Mouse (Mus musculus) thymus, postnatal 0 days (tissue): ENCODE data around the gene Ush1g. TPM values are rescaled to one million over a fixed set of nuclear protein-coding genes. Genes with fewer than 3 reads are reported as not detected.
A peak's percentile ranks its signal among the peaks of the same experiment; 100 is the strongest.

ENCODE experiments used
- DNase-seq: peaks from one replicate; pipeline ENCODE4 v3.0.0-alpha.2; 2015; ENCODE audit warnings: low spot score
- polyA plus RNA-seq: library from polyadenylated mRNA; unstranded; fragments of >200 nt; fragmentation: Nextera tagmentation; extraction: Ambion mirVana; gene quantifications from 2 replicates; pipeline ENCODE4 v1.2.1, GENCODE M21; 2015

Gene Ush1g
- polyA plus RNA-seq: not detected in 2 replicates

DNA sequence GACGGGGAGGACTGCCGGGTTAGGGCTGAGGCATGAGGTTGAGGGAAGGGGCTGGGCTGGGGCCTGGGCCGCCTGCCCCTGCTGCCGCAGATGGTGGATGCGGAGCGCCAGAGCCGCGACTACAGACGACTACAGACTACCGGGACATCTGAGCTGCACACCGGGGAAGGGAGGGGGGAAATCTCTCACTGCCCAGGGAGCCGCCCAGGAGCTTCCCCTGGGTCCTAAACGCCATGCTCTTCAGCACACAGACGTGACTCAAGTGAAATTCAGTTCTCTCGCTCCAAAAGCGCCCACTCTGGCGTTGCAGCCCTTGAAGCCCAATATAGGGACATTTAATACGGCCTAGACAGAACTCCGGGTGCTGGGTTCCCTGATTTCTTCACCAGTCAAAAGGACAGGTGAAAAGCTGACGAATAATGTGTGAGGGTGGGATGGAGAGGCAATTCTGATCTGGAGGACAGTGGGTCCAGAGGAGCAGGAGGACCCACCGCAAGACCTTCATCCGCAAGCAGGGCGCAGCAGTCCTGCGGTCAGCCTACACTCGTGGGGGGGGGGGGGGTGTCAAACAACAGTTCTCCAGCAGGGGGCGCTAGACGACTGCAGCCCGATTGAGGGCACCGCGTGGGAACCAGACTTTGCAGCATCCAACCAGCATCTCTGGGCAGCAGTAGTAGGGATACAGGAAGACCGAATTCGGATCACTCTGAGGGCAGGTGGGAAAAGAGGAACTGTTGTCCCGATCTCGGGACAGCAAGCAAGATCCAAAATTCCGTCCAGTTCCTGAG is at the start of gene Ush1g:
Gene Ush1g (minus strand): TSS at position 136 of the 788 bp plus-strand sequence.
- peak; percentile 67 for DNase-seq

DNA sequence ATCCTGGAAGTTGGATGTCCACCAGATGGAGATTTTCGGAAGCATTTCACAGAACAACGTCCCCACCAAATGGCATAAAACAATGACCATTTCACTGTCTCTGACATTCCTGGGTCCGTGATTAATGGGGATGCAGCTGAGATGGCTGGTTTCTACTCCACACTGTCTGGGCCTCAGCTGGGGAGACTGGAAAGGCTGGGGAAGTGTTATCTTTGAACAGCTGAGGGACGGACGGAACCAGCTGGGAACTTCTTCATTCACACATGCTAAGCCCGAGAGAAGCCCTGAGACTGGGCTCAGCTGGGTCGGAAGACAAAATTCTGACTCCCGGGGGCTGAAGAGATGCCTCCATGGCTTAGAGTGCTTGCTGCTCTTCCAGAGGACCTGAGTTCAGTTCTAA is 49.5 kb upstream of the Ush1g start:
- DNase-seq: no peak

DNA sequence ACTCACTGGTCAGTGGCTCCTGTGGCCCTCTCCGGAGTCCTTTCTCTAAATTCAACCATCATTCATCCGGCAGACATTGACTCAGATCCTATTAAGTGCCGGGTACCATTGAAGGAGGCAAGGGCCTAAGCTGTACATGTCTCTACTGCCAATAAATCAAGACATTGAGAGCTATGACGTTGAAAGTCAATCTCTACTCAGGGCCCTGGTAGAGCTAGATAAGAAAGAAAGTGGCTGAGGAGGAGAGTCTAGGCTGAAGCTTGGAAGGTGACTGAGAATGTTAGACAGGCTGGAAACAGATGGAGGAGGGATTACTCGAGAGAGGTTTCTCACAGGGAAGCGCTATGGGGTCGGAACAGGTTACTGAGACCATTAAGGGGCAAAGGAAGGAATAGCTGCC is 48.5 kb upstream of the Ush1g start:
- DNase-seq: no peak

DNA sequence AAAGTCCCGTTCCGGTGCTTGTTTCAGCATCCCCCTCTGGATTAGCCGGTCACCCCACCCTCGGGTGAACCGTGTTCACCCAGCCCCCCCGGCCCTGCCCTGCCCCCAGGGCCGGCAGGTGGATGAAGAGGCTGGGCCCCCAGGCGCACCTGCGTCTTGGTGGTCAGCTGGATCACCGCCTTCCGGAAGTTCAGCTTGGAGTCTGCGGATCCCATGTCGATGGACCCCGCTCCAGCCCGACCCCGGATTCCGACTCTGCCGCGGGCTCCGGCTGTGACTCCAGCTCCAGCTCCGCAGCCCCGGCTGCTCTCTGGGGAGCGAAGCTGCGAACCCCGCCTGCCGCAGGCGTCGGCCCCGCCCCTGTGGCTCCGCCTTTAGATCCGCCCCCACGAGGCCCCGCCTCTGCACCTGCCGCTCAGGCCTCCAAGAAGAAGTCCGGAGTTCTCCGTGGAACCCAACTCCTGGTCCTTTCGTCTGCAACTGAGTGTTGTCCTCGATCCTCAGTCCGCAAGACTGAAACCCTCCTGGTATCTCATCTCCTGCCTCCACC is 45.6 kb upstream of the Ush1g start, which contains the start of gene Hid1:
Gene Hid1 (minus strand): TSS at position 362 of the 550 bp plus-strand sequence.
- peak; percentile 86 for DNase-seq

DNA sequence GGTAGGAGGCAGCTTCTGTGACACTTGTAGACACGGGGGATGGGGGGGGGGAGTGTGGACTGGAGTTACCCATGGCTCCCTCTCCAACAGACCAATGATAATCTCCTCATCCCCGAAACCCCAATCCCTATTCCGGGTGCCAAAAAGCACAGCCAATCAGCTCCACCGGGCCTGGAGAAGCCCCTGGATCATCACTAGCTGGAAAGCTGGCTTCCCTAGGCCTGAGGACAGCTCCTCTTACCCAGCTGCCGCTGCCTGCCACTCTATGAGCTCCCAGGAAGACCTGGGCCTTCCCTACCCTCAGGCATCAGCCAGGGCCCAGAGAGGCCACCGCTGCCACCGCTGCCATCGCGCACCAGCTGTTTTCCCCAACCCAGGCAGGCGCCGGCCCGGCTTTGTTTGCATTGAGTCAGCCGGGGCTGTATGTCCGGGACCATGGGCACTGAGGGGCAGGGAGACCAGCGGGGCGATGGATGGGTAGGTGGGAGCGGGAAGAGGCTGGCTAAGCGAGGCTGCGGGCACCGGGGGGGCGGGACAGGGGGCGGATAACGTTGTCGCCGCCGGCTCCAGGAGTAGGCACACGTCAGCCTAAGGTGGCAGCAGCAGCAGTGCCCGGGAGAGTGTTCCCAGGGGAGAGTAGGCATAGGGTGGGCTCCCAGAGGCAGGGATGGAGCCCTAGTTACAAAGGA is 45.0 kb upstream of the Ush1g start:
- DNase-seq: peak; percentile 35

DNA sequence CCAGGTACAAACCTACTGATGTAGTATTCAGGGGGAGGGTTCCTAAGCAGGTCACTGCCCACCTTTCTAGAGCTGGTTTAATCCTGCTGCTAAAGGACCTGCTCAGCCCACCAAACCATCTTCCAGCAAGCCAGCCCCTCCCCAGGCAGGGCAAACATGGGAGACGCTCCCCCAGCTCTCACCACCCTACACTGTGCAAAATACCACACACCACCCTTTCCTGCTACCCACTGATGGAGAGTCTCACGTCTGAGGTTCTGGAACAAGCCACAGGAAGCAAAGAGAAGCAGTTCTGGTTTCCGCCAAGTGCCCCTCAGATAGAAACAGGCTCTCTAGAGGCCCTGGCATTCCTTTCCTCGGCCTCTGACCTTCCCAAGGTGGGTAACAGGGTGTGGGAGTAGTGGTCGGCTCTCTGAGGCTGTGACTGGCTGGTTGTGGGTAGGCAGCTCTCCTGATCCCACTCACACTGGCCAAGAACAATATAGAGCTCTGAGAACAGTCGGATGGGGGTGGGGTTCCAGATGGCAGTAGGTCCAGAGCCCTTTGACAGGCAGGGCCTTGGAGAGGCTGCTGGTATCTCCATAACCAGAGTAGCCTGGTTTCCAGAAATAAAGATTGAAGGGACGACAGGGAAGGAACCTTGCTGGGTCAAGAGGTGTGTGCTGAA is 44.3 kb upstream of the Ush1g start:
- no peak for DNase-seq

DNA sequence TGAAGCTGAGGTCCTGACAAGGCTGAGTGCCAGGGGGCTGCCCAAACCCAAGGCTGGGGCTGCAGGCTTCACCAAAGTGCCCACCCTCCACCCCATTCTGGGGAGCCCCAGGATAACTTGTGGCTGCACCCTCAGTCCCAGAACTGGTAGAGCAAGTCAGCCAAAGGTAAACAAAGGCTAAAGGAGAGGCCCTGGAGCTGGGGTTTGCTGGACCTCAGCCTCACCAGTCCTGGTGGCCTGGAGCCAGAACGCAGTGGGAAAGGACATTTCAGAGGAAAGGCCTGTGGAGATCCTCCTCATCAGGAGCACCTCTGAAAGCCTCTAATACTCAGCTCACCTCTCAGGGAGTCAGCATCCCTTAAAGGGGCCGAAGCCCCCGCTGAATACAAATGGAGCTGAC is 42.3 kb upstream of the Ush1g start:
- DNase-seq: no peak

DNA sequence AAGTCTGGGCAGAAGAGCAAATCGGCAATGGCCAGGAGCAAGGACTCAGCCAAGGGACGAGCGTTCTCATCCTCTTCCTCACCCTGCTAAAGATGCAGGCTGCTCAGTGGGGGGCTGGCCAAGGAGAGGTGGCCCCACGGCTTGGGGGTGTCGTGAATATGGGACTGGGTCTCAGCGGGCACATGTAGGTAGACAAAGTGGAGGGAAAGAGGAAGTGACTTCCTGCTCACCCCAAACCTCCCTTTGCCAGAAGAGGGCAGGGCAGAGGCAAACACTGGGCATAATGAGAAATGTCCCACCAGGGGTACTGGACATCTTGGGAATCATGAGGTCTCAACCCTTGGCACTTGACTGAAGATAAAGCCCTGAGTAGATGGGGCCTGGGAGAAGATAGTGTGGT is 37.9 kb upstream of the Ush1g start:
- no peak for DNase-seq

DNA sequence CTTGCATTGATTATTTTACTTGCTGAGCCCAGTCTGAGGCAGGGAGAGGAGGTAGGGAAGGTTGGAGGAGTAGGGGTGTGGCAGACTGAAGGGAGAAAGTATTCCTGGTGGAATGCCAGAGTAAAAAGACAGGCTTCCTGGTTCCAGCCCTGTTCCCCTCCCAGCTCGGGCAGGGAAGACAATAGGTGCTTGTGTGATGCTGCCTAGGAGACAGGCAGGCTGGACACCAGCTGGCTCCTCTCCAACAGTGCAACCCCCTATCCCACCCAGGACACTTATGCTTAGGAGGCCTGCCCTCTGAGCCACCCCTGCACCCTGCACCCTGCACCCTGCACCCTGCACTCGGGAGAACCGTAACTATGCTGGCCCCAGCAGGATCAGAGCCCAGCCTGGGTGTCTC is 37.5 kb upstream of the Ush1g start:
- DNase-seq: no peak

DNA sequence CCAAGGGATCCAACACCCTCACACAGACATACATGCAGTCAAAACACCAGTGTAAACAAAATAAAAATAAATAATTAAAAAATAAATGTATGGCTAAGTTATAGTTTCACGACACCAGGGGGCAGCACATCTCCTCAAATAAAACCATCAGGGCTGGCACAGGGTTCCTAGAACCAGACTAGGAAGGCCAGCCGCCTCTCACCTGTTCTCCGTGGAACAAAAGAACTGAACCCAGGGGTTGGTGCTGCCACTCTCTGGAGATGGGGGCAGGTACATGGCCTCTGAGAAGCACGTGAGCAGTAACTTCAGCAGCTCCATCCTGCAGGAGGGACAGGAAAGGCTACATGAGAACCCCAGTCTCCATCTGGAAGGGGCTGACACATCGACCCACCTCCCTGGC is 36.6 kb upstream of the Ush1g start:
- peak; percentile 83 for DNase-seq

DNA sequence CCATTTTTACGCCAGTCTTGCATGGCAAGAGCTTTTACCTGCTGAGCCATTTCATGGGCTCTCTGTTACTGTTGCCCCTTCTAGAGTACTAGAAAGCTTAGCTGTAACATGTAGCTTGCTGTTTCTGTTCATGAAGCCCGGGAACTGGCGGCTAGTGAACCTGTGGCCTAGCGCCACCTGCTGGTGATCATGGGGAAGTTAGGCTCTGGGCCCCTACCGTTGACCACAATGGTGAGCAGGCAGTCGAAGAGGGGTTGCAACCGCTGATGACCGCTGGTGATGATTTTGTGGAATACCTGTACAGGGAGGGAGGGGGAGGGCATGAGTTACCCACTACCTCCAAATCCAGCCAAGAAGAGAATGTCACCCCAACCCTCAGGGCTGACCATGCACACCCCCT is 32.3 kb upstream of the Ush1g start:
- peak; percentile 80 for DNase-seq

DNA sequence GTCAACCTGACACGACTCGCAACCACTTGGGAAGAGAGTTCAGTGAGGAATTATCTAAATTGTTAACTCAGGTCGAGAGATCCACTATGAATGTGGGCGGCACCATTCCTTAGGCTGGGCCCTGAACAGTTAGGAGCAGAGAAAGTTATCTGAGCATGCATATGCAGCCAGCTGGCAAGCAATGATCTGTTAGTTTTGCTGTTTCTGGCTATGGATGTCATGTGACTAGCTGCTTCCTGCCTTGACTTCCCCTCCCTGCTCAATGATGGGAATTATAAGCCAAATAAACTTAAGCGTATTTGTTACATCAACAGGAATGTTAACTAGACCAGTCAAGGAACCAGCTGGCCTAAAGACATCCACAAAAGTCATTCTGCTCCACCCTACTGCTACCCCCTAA is 31.5 kb upstream of the Ush1g start:
- no peak for DNase-seq

DNA sequence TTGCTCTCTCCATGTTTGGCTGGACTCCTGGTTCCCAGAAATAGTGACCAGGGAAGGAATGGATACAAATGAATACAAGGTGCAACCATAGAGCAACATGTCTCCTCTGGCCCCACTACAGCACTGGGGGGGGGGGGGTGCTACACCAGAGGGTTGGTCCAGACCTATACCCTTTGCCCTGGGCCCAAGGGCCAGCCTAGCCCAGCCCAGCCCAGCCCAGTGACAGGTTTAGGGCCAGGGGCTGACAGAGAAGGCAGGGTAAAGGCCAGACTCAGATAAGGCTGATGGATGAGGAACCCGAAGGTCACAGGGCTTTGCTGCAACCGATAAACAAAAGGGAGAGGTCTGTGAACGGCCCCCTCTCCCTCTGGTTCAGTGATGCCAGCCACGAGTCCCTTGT is 28.1 kb upstream of the Ush1g start:
- no peak for DNase-seq

DNA sequence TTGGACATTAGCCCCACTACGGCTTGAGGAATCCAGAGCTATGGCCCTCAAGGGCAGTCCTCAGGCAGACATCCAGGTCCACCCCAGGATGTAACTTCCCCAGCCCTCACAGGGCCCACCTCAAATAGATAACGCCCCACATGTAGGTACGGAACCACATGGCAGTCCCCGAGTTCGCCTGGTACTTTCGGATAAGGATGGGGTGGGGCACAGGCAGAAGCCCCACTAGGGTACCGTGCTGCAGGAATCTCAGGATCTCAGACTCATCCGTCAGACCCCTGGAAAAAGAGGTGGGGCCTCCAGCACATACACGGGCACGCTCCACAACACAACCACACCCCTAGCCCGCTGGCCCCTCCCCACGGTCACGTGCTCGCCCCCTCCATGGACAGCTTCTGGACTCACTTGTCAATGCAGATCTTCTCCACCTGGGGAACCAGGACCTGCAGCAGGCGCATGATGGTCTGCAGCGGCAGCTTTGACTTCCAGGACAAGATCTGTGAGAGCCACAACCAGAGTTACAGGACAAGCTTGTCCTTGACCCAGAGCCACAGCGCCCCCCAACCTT is 26.9 kb upstream of the Ush1g start:
- DNase-seq: no peak

DNA sequence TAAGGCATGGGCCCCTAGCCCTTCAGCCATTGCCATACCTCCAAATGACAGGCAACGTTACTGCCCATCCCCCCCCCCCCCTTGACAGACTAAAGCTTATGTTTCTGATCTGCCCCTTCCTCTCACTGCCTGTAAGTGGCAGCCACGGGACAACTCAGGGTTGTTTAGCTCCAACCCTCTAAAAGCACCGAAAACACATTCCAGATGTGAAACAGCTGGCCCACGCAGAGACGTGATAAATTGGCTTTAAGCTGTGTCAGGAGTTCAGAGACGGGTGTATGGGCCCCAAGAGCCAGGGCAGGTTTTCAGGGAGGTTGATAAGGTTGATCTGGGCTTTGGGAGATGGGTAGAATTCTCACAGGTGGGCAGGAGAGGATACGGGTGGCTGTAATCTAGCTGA is 23.7 kb upstream of the Ush1g start:
- DNase-seq: no peak

DNA sequence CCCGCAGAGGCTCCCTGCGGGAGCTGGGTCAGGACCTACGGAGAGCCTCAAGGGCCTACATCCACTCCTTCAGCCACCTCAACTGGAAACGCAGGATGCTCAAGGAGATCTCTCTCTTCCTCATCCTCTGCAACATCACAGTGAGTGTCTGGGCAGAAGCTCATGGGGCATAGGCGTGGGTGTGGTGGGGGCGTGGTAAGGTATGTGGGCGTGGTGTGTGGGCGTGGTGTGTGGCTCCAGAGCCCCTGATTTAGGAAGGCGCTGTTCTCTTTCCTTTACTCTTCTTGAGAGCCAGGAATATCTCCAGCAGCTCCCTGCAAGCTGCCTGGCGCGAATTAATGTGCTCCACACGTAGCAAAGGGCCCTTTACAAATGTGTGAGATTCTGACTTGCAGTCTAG is 23.1 kb upstream of the Ush1g start:
- no peak for DNase-seq

DNA sequence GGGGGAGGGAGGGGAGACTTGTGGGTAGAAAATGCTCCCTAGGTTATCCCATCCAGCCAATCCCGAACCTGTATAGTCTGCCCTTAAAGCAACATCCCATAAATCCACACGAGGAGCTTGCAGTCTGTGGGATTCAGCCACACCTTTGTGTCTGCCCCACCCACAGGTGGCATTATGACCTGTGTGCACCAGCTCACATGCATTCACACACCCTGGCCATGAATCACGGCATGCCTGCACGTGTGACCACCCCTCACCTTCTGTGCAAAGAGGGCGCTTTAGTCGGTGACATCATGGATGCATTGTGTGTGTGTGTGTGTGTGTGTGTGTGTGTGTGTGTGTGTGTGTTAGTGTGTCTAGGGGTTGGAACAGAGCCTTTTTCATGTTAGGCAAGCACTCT is 20.0 kb upstream of the Ush1g start:
- no peak for DNase-seq

DNA sequence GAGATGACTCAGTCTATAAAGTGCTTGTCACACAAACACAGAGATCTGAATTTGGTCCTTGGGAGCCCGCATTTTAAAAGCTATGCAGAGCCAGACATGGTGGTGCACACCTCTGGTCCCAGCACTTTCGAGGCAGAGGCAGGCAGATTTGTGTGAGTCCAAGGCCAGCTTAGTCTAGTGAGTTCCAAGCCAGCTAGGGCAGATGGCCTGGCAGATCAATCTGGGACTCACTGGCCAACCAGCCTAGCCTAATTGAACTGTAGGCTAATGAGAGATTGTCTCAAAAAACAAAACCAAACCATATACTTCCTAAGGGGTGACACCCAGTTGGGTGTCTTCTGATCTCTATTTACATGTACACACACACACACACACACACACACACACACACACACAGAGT is 19.4 kb upstream of the Ush1g start:
- DNase-seq: no peak

DNA sequence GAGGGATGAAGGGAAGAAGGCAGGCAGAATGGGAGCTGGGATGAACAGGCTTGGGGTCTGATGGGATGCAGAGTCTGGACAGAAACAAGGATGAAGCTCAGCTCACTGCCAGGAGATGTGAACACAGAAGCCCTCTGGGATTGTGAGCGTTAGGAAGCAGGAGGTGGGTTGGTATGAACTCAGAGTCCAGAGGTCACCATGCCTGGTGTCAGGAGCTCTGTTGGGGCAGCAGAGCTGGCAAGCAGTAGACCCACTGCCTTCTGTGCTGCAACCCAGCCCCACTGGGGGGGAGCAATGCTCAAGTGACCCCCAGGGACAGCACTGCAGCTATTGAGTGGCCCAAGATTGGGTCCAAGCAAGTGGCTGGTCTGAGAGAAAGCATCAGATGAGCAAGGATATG is 16.0 kb upstream of the Ush1g start:
- DNase-seq: no peak

DNA sequence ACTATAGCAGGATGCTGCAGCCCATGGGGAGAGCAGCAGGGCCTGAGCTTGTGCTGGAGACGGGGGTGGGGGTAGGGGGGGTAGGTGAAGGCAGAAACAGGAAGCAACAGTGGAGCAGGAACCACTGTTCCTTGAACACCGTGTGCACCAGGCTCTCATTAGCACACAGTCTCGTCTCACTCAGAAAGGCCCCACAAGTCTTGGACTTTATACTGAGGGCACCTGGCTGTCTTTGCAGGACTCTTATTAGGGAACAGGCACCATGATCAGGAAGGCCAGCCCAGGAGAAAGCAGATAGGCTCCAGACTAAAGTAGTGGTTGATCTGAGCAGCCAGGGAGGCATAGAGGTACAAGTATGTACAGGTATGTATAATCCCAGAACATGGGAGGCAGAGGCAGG is 15.5 kb upstream of the Ush1g start:
- DNase-seq: no peak

DNA sequence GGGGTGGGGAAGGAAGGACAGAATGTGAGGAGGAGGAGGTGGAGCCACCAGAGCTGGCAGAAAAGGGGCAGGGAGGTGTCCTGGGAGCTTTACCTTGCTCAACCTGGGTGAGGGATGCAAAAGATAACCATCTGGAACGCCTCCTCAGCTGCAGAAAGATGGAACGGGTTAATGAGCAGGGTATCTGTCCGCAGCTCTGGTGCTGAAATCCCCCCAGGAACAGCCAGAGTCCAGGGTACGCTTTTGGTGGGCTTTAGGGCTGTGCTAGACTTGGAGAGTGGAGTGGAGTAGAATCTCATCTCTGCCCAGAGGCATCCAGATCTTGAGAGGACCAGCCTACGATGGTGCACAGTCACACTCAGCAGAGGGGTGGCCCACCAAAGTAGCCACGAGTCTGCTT is 14.3 kb upstream of the Ush1g start:
- DNase-seq: no peak

DNA sequence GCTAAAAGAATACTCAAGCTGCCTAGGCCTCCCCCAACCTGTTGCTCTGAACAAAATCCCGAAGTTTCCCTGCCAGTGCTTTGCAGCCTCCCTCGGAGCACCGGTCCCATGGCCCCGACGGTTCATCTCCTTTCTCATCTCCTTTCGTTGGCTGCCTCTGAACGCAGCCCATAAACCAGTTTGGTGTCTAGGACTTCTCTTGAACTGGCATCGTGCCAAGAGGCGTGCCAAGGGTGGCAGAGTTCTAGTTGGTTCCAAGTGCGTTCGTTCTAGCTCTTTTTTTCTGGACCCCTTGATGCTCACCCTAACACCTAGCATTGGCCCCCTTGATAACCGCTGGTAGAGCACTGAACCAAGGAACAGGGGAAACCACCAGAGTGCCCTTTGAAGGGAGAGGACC is 13.4 kb upstream of the Ush1g start:
- no peak for DNase-seq
